Mouse (Mus musculus): ENCODE results near the gene Arhgap28. TPM values are rescaled to one million over a fixed set of nuclear protein-coding genes. Genes with fewer than 3 reads are reported as not detected.

Arhgap28 gene
- polyA plus RNA-seq, 1 experiment from 2014 or later: 8.4 TPM

DNA sequence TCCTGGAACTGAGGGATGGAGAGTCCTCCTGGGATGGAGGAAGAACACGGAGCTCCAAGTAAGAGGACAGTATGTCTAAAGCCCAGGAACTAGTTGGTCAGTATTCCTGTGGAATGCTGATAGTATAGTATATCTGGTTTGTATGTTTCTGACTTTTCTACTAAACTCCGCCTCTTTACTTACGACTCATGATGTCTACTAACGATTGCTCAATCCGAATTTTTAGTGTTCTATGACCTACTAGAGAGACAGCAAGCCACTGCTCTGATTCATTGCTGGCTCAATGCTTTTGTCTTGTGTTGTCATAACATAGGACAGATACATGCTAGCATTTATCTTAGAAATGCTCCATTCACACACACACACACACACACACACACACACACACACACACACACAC, 24.7 kb downstream of the Arhgap28 start:
- WGBS: 92% methylated on average over 5 of the region's 5 CpGs
- H3K9me3 ChIP-seq (ENCODE audit: control insufficient read depth, low read length): no peaks in the 10 kb centered on the region
- H3K27me3 ChIP-seq (ENCODE audit: control insufficient read depth, insufficient read depth, low read length): no peaks in the 10 kb centered on the region
- H3K4me3 ChIP-seq (replicated peaks; ENCODE audit: low read depth, low read length): no peak overlapping the region
- H3K4me2 ChIP-seq (ENCODE audit: low read length): no peak overlapping the region
- H3K36me3 ChIP-seq (ENCODE audit: control insufficient read depth, insufficient read depth, low read length): no peaks in the 10 kb centered on the region
- no peak for ATAC-seq (ENCODE audit: low FRiP score, low TSS enrichment)
- no peak for DNase-seq
- no peak overlapping the region for H3K9ac ChIP-seq (replicated peaks; ENCODE audit: low read length)
- H3K27ac ChIP-seq (replicated peaks; ENCODE audit: low read depth, low read length): no peak overlapping the region
- H3K4me1 ChIP-seq (ENCODE audit: control insufficient read depth, insufficient read depth, low read length): no peaks in the 10 kb centered on the region

DNA sequence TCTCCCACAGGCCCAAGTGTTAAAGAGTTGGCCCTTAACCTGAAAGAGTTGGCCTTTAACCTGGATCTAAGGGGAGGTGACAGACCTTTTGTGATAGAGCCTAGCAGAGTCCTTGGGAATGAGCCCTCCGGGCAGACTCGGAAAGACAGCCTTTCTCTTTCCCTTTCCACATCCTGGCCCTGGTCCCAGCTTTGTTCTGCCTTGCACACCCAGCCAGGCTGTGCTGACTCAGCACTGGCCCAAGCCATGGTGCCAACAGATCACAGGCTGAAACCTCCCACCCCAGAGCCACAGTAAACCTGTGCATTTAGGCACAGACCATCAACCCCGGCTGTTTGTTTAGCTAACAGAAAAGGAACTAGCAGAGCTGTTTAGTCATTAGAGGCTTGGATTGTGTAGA, 25.1 kb downstream of the Arhgap28 start:
- H3K9me3 ChIP-seq (ENCODE audit: control insufficient read depth, low read length): no peaks in the 10 kb centered on the region
- H3K4me1 ChIP-seq (ENCODE audit: control insufficient read depth, insufficient read depth, low read length): no peaks in the 10 kb centered on the region
- DNase-seq (peak; percentile 31), ATAC-seq (ENCODE audit: low FRiP score, low TSS enrichment) (no peak)
- H3K4me3 ChIP-seq (replicated peaks; ENCODE audit: low read depth, low read length): no peak overlapping the region
- H3K27ac ChIP-seq (replicated peaks; ENCODE audit: low read depth, low read length): no peak overlapping the region
- no peak overlapping the region for H3K4me2 ChIP-seq (ENCODE audit: low read length)
- H3K36me3 ChIP-seq (ENCODE audit: control insufficient read depth, insufficient read depth, low read length): no peaks in the 10 kb centered on the region
- WGBS: 51% methylated on average over 3 of the region's 3 CpGs
- no peaks in the 10 kb centered on the region for H3K27me3 ChIP-seq (ENCODE audit: control insufficient read depth, insufficient read depth, low read length)
- H3K9ac ChIP-seq (replicated peaks; ENCODE audit: low read length): no peak overlapping the region

DNA sequence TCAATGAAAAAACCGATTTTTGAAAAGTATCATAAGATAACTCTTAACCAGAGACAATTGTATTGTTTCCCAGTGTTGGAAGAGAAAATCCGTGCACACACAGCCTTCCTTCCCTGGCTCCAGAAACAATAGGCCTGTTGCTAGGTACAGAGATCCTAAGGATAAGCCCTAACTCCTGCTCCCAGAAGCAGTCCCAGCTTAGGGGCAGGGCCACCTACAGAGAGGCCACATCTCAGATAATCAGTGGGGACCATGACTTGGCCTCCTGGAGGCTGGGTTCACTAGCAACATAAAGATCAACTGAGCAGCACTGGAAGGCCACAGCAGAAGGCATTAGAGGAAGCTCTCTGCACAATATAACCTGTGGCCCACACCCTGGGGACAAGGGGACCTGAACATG, 27.5 kb downstream of the Arhgap28 start:
- WGBS: 9% methylated on average over 2 of the region's 2 CpGs

DNA sequence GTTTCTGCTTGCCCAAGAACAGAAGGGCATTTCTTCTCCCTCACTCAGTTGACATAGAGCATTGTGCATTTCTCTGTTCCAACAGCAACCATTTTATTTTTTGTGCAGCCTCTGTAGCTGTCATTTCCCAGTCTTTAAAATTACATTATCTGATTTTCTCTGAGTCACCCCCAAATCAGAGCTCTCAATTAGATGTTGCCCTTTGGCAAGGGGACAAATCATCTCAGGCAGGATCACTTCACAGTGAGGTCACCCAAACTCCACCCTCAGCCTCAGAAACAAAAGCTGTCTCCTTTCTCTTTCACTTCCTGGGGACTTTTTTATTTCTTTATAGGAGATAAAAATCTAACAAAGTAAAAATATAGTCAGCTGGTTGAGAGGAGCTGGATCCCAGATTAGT, 27.9 kb downstream of the Arhgap28 start:
- ATAC-seq (ENCODE audit: low FRiP score, low TSS enrichment) (no peak), DNase-seq (no peak)
- no peaks in the 10 kb centered on the region for H3K27me3 ChIP-seq (ENCODE audit: control insufficient read depth, insufficient read depth, low read length)
- H3K4me2 ChIP-seq (ENCODE audit: low read length): no peak overlapping the region
- no peaks in the 10 kb centered on the region for H3K36me3 ChIP-seq (ENCODE audit: control insufficient read depth, insufficient read depth, low read length)
- H3K27ac ChIP-seq (replicated peaks; ENCODE audit: low read depth, low read length): no peak overlapping the region
- H3K4me1 ChIP-seq (ENCODE audit: control insufficient read depth, insufficient read depth, low read length): no peaks in the 10 kb centered on the region
- no peak overlapping the region for H3K9ac ChIP-seq (replicated peaks; ENCODE audit: low read length)
- no peaks in the 10 kb centered on the region for H3K9me3 ChIP-seq (ENCODE audit: control insufficient read depth, low read length)
- H3K4me3 ChIP-seq (replicated peaks; ENCODE audit: low read depth, low read length): no peak overlapping the region

More for the DNA sequence above, 27.5 kb downstream of the Arhgap28 start:
- Histone ChIP-seq H3K4me2 (ENCODE audit: low read length) (no peak overlapping the region), H3K9me3 (ENCODE audit: control insufficient read depth, low read length) (no peaks in the 10 kb centered on the region), H3K27me3 (ENCODE audit: control insufficient read depth, insufficient read depth, low read length) (no peaks in the 10 kb centered on the region), H3K4me3 (replicated peaks; ENCODE audit: low read depth, low read length) (no peak overlapping the region), H3K36me3 (ENCODE audit: control insufficient read depth, insufficient read depth, low read length) (no peaks in the 10 kb centered on the region), H3K4me1 (ENCODE audit: control insufficient read depth, insufficient read depth, low read length) (no peaks in the 10 kb centered on the region), H3K9ac (replicated peaks; ENCODE audit: low read length) (no peak overlapping the region), H3K27ac (replicated peaks; ENCODE audit: low read depth, low read length) (no peak overlapping the region)
- ATAC-seq (ENCODE audit: low FRiP score, low TSS enrichment) (no peak), DNase-seq (no peak)

DNA sequence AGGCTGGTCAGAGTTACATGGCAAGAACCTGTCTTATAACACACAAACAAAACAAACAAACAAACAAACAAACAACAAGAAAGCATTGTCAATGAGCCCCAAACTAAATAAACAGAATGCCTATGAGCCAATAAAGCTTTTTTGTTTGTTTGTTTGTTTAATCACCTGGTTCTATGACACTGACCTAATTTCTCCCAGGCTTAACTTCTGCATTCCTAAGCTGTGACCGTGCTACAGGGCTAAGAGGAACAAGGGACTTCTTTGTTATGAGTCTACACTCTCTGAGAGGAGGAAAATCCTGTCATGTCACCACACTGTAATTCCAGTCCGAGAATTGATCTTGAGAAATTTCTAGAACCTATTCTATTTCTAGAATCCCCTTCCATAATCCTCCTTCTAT, 29.2 kb downstream of the Arhgap28 start:
- no peak overlapping the region for H3K9ac ChIP-seq (replicated peaks; ENCODE audit: low read length)
- H3K27me3 ChIP-seq (ENCODE audit: control insufficient read depth, insufficient read depth, low read length): no peaks in the 10 kb centered on the region
- no peak overlapping the region for H3K4me2 ChIP-seq (ENCODE audit: low read length)
- H3K36me3 ChIP-seq (ENCODE audit: control insufficient read depth, insufficient read depth, low read length): no peaks in the 10 kb centered on the region
- no peak overlapping the region for H3K4me3 ChIP-seq (replicated peaks; ENCODE audit: low read depth, low read length)
- H3K4me1 ChIP-seq (ENCODE audit: control insufficient read depth, insufficient read depth, low read length): no peaks in the 10 kb centered on the region
- H3K9me3 ChIP-seq (ENCODE audit: control insufficient read depth, low read length): no peaks in the 10 kb centered on the region
- WGBS: 63% methylated on average over 2 of the region's 2 CpGs
- DNase-seq (no peak), ATAC-seq (ENCODE audit: low FRiP score, low TSS enrichment) (no peak)
- no peak overlapping the region for H3K27ac ChIP-seq (replicated peaks; ENCODE audit: low read depth, low read length)

DNA sequence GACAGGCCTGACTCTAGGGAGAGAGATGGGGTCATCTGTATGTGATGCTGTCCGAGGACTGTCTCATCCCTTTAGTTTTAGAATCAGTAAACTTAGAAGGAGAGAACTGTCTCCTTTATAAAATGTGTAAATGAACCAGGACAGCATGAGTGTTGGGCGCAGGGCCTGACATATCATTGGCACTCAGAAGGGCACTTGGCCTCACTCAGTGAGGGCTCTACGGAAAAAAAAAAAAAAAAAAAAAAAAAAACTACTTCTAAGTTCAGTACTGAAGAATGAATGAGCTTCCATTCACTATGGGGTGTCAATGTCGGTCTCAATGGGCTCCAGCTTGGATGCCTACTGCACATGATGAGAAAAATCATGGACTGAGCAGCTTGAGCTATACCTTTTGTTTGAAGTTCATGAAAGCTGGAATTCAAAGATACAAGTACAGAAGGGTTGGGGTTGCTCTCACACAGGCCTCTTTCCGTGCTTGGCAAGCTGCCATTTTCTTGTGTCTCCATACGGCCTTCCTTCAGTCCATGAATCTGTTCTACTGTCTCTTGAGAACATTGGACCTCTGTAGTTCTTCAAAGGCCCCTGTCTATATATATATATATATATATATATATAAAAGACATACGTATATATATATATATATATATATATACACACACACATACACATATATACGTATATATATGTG, 36.9 kb downstream of the Arhgap28 start:
- ATAC-seq (ENCODE audit: low FRiP score, low TSS enrichment) (no peak), DNase-seq (no peak)
- Histone ChIP-seq H3K9me3 (ENCODE audit: control insufficient read depth, low read length) (no peaks in the 10 kb centered on the region), H3K9ac (replicated peaks; ENCODE audit: low read length) (no peak overlapping the region), H3K4me3 (replicated peaks; ENCODE audit: low read depth, low read length) (no peak overlapping the region), H3K27ac (replicated peaks; ENCODE audit: low read depth, low read length) (no peak overlapping the region), H3K27me3 (ENCODE audit: control insufficient read depth, insufficient read depth, low read length) (no peaks in the 10 kb centered on the region), H3K36me3 (ENCODE audit: control insufficient read depth, insufficient read depth, low read length) (no peaks in the 10 kb centered on the region), H3K4me2 (ENCODE audit: low read length) (no peak overlapping the region), H3K4me1 (ENCODE audit: control insufficient read depth, insufficient read depth, low read length) (no peaks in the 10 kb centered on the region)
- 82% methylated on average over 8 of the region's 8 CpGs for WGBS

DNA sequence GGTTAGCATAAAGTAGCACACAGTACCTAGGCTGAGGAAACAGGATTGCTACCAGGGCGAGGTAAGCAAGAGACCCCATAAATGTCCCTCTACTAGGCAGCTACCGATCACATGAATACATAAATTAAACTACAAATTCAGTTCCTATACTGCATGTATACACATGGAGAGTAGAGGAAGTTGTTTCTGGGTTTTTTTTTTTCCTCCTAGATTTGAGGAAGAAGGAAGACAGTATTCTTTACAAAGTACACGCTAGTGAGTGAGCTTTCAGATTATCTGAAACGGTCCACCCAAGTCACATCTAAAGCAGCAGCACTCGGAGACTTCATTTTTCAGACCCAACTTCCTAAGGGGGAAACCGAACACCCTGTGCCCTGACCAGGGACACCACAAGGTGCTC, 41.1 kb downstream of the Arhgap28 start:
- no peak overlapping the region for H3K27ac ChIP-seq (replicated peaks; ENCODE audit: low read depth, low read length)
- no peak overlapping the region for H3K4me2 ChIP-seq (ENCODE audit: low read length)
- no peaks in the 10 kb centered on the region for H3K4me1 ChIP-seq (ENCODE audit: control insufficient read depth, insufficient read depth, low read length)
- H3K36me3 ChIP-seq (ENCODE audit: control insufficient read depth, insufficient read depth, low read length): no peaks in the 10 kb centered on the region
- ATAC-seq (ENCODE audit: low FRiP score, low TSS enrichment) (no peak), DNase-seq (no peak)
- no peak overlapping the region for H3K9ac ChIP-seq (replicated peaks; ENCODE audit: low read length)
- WGBS: 94% methylated on average over 6 of the region's 6 CpGs
- no peaks in the 10 kb centered on the region for H3K9me3 ChIP-seq (ENCODE audit: control insufficient read depth, low read length)
- no peak overlapping the region for H3K4me3 ChIP-seq (replicated peaks; ENCODE audit: low read depth, low read length)
- H3K27me3 ChIP-seq (ENCODE audit: control insufficient read depth, insufficient read depth, low read length): no peaks in the 10 kb centered on the region

DNA sequence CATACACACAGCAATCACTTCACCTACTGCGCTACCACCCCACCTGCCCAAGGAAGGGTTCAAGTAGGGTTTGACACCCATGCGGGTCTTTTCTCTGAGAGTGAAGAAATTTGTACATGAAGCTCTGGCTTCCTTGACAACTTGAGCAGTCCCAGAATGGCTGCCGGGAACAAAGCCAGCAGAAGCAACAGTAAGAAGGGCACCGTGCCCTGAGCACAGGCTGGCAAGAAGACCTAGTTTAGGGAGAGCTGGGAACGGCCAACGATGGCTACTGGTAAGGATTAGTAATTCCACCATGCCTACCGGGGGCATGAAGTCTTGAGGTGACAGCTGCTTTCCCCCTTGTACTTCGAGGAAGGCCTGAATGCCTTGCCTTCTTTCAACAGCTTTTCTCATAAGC, 41.9 kb downstream of the Arhgap28 start:
- H3K27me3 ChIP-seq (ENCODE audit: control insufficient read depth, insufficient read depth, low read length): no peaks in the 10 kb centered on the region
- no peak overlapping the region for H3K27ac ChIP-seq (replicated peaks; ENCODE audit: low read depth, low read length)
- DNase-seq (no peak), ATAC-seq (ENCODE audit: low FRiP score, low TSS enrichment) (no peak)
- H3K4me3 ChIP-seq (replicated peaks; ENCODE audit: low read depth, low read length): no peak overlapping the region
- H3K9ac ChIP-seq (replicated peaks; ENCODE audit: low read length): no peak overlapping the region
- 77% methylated on average over 8 of the region's 8 CpGs for WGBS
- H3K36me3 ChIP-seq (ENCODE audit: control insufficient read depth, insufficient read depth, low read length): no peaks in the 10 kb centered on the region
- H3K4me1 ChIP-seq (ENCODE audit: control insufficient read depth, insufficient read depth, low read length): no peaks in the 10 kb centered on the region
- no peak overlapping the region for H3K4me2 ChIP-seq (ENCODE audit: low read length)
- H3K9me3 ChIP-seq (ENCODE audit: control insufficient read depth, low read length): no peaks in the 10 kb centered on the region

DNA sequence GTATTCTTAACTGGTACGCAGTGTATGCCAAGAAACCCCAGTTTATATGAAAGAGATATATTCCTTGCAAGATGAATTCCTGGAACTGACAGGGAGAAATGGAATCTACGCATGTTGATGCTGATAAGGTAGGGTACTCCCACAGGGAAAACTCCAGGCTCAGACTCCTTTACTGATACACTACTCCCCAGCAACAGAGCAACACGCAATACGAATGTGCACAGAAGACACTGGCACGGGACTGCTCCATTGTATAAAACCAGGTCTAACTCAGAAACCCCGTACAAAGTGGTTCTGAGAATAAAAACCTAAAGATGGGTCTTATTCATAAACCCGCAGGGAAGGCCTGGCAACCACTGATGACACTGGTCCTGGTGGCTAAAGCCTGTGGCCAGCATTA, 45.0 kb downstream of the Arhgap28 start:
- Histone ChIP-seq H3K36me3 (ENCODE audit: control insufficient read depth, insufficient read depth, low read length) (no peaks in the 10 kb centered on the region), H3K4me2 (ENCODE audit: low read length) (no peak overlapping the region), H3K9ac (replicated peaks; ENCODE audit: low read length) (no peak overlapping the region), H3K4me3 (replicated peaks; ENCODE audit: low read depth, low read length) (no peak overlapping the region), H3K4me1 (ENCODE audit: control insufficient read depth, insufficient read depth, low read length) (no peaks in the 10 kb centered on the region), H3K27me3 (ENCODE audit: control insufficient read depth, insufficient read depth, low read length) (no peaks in the 10 kb centered on the region), H3K27ac (replicated peaks; ENCODE audit: low read depth, low read length) (no peak overlapping the region), H3K9me3 (ENCODE audit: control insufficient read depth, low read length) (no peaks in the 10 kb centered on the region)
- ATAC-seq (ENCODE audit: low FRiP score, low TSS enrichment) (no peak), DNase-seq (no peak)
- WGBS: 96% methylated on average over 7 of the region's 7 CpGs

All from midbrain, embryonic 14.5 days (tissue).